Mouse (Mus musculus) stomach, postnatal 0 days (tissue): Measurements from ENCODE around the gene Casp4. TPM values are rescaled to one million over a fixed set of nuclear protein-coding genes. Genes with fewer than 3 reads are reported as not detected.

ENCODE experiments used
- ATAC-seq: fragments of 200-750 bp; cut with Nextera tagmentation; 2 replicates; pipeline ENCODE4 v1.8.0; 2017; ENCODE audit not compliant: low FRiP score, low TSS enrichment
- DNase-seq: peaks from one replicate; pipeline ENCODE4 v3.0.0-alpha.2; 2016; ENCODE audit warnings: low spot score
- H3K27ac ChIP-seq: fragments of 300-500 bp; sonication (generic); replicated peaks from 2 replicates; pipeline ENCODE4 v1.5.1; 2014; ENCODE audit warnings: mild to moderate bottlenecking, control low read depth
- H3K27me3 ChIP-seq: fragments of 300-500 bp; sonication (generic); 2 replicates; pipeline ENCODE4 v1.6.1; 2014; ENCODE audit warnings: low read length; ENCODE audit not compliant: control insufficient read depth, insufficient read depth
- H3K36me3 ChIP-seq: fragments of 300-500 bp; sonication (generic); 2 replicates; pipeline ENCODE4 v1.6.1; 2014; ENCODE audit warnings: low read length, mixed read lengths; ENCODE audit not compliant: control insufficient read depth, insufficient read depth
- H3K4me1 ChIP-seq: fragments of 300-500 bp; sonication (generic); replicated peaks from 2 replicates; pipeline ENCODE4 v1.6.1; 2014; ENCODE audit warnings: antibody characterized with exemption; ENCODE audit not compliant: control insufficient read depth, insufficient read depth
- H3K4me2 ChIP-seq: fragments of 300-500 bp; sonication (generic); replicated peaks from 2 replicates; pipeline ENCODE4 v1.6.1; 2014; ENCODE audit warnings: low read depth, mild to moderate bottlenecking, control low read depth, moderate library complexity
- H3K4me3 ChIP-seq: fragments of 300-500 bp; sonication (generic); 2 replicates; pipeline ENCODE4 v1.5.1; 2014; ENCODE audit warnings: low read depth, low read length, control low read depth
- H3K9ac ChIP-seq: fragments of 300-500 bp; sonication (generic); 2 replicates; pipeline ENCODE4 v1.6.1; 2014; ENCODE audit warnings: mild to moderate bottlenecking, low read length, control low read depth, mixed read lengths
- H3K9me3 ChIP-seq: fragments of 300-500 bp; sonication (generic); 2 replicates; pipeline ENCODE4 v1.6.1; 2016; ENCODE audit warnings: low read length; ENCODE audit not compliant: control insufficient read depth
- CTCF ChIP-seq: IDR thresholded peaks from 2 replicates; pipeline ENCODE4 v1.5.1; 2016; ENCODE audit warnings: antibody characterized with exemption, low read depth, mild to moderate bottlenecking, moderate library complexity
- EP300 ChIP-seq: optimal IDR thresholded peaks from 2 replicates; pipeline ENCODE3; 2016; ENCODE audit warnings: antibody characterized with exemption
- WGBS: fragments of 180-500 bp; shearing (Covaris S2); extraction: QIAGEN DNeasy Blood & Tissue Kit; methylation state at CpG from one replicate; pipeline ENCODE4 v1.1.7; 2014; 5-methylcytosine and 5-hydroxymethylcytosine counted together
- polyA plus RNA-seq: library from polyadenylated mRNA; unstranded; fragments of >200 nt; fragmentation: Nextera tagmentation; extraction: Ambion mirVana; gene quantifications from 2 replicates; pipeline ENCODE4 v1.2.1, GENCODE M21; 2015

The Casp4 gene
- polyA plus RNA-seq, 1 experiment from 2014 or later, result 1.2 TPM

GRCm38 (mm10) chr9:5347381-5347780 is 38.8 kb downstream of the Casp4 start:
- no peak for DNase-seq
- H3K27ac ChIP-seq, result no peak overlapping the region
- TF ChIP-seq EP300 (no peak), CTCF (no peak)
- no peak overlapping the region for H3K4me3 ChIP-seq
- no peaks in the 10 kb centered on the region for H3K9me3 ChIP-seq
- ATAC-seq, result no peak
- no peaks in the 10 kb centered on the region for H3K4me1 ChIP-seq
- no peak overlapping the region for H3K9ac ChIP-seq
- no peaks in the 10 kb centered on the region for H3K36me3 ChIP-seq
- no peak overlapping the region for H3K4me2 ChIP-seq
- H3K27me3 ChIP-seq, result no peaks in the 10 kb centered on the region
- 90% methylated on average over 4 of the region's 4 CpGs for WGBS

GRCm38 (mm10) chr9:5353673-5354072 is 45.0 kb downstream of the Casp4 start:
- Histone ChIP-seq H3K27me3 (no peaks in the 10 kb centered on the region), H3K4me3 (no peak overlapping the region), H3K27ac (no peak overlapping the region), H3K9me3 (no peaks in the 10 kb centered on the region), H3K4me1 (no peaks in the 10 kb centered on the region), H3K36me3 (no peaks in the 10 kb centered on the region), H3K9ac (no peak overlapping the region), H3K4me2 (no peak overlapping the region)
- ATAC-seq (no peak), DNase-seq (no peak)
- TF ChIP-seq CTCF, result no peak
- no peak for TF ChIP-seq EP300
- WGBS, result 77% methylated on average over 2 of the region's 2 CpGs

GRCm38 (mm10) chr9:5356801-5357200 is 48.2 kb downstream of the Casp4 start:
- no peak overlapping the region for H3K4me2 ChIP-seq
- TF ChIP-seq EP300 (no peak), CTCF (no peak)
- no peak overlapping the region for H3K4me3 ChIP-seq
- H3K9me3 ChIP-seq, result no peaks in the 10 kb centered on the region
- no peaks in the 10 kb centered on the region for H3K36me3 ChIP-seq
- no peak overlapping the region for H3K9ac ChIP-seq
- no peaks in the 10 kb centered on the region for H3K27me3 ChIP-seq
- ATAC-seq, result no peak
- no peak for DNase-seq
- no peaks in the 10 kb centered on the region for H3K4me1 ChIP-seq
- H3K27ac ChIP-seq, result no peak overlapping the region

Other genes with a start within 250 kb of the Casp4 start
- 1.9 and 2.2 TPM in 2 replicates for gene Casp1, start 10.3 kb upstream of the Casp4 start, polyA plus RNA-seq
- gene Casp12, start 36.6 kb downstream of the Casp4 start, polyA plus RNA-seq, result 9.1 and 9.7 TPM in 2 replicates